Mouse (Mus musculus) midbrain, embryonic 13.5 days (tissue): Measurements from ENCODE around the gene Il4i1. TPM values are rescaled to one million over a fixed set of nuclear protein-coding genes. Genes with fewer than 3 reads are reported as not detected.

Experiments
- microRNA counts: library from miRNA; unstranded; fragments of <30 nt; microRNA quantifications from one replicate; lab custom pipeline; 2016
- microRNA-seq: library from miRNA; unstranded; fragments of <30 nt; microRNA quantifications from one replicate; pipeline ENCODE4, GENCODE M21; 2016
- polyA plus RNA-seq: library from polyadenylated mRNA; unstranded; fragments of >200 nt; fragmentation: Nextera tagmentation; extraction: Ambion mirVana; gene quantifications from 2 replicates; pipeline ENCODE4 v1.2.1, GENCODE M21; 2015

Il4i1 gene
- polyA plus RNA-seq, 1 experiment from 2014 or later, result 2.0 TPM

MicroRNAs encoded within 50 kb of the gene (microRNA counts, 519-probe panel; counts per million panel counts)
- microRNA mmu-miR-707 (lab: Ali Mortazavi, UCI), result 110 counts per million, percentile 56 among the panel's probes with 10 or more counts

Small RNAs within 50 kb of the gene (microRNA-seq; reads per million reads assigned to microRNA genes)
- not detected for gene Mir707

Other genes with a start within 250 kb of the Il4i1 start
- gene Napsa, start 244.0 kb upstream of the Il4i1 start, polyA plus RNA-seq, result 0.64 and 1.3 TPM in 2 replicates
- 3.7 and 4.4 TPM in 2 replicates for gene Kcnc3, start 225.7 kb upstream of the Il4i1 start, polyA plus RNA-seq
- 0.84 and 1.2 TPM in 2 replicates for gene Myh14, start 145.5 kb upstream of the Il4i1 start, polyA plus RNA-seq
- not detected in 2 replicates for gene Izumo2, start 107.6 kb upstream of the Il4i1 start, polyA plus RNA-seq
- 33.9 and 35.2 TPM in 2 replicates for gene Vrk3, start 68.0 kb upstream of the Il4i1 start, polyA plus RNA-seq
- gene Zfp473, start 65.3 kb upstream of the Il4i1 start, polyA plus RNA-seq, result 1.2 and 1.4 TPM in 2 replicates
- gene Nup62, start 299 bp upstream of the Il4i1 start, polyA plus RNA-seq, result 55.7 and 61.3 TPM in 2 replicates
- gene Atf5, start 271 bp downstream of the Il4i1 start, polyA plus RNA-seq, result 3.8 and 5.4 TPM in 2 replicates
- 78.9 and 88.2 TPM in 2 replicates for gene Akt1s1, start 32.6 kb downstream of the Il4i1 start, polyA plus RNA-seq
- 109 and 110 TPM in 2 replicates for gene Tbc1d17, start 32.7 kb downstream of the Il4i1 start, polyA plus RNA-seq
- gene Pnkp, start 40.8 kb downstream of the Il4i1 start, polyA plus RNA-seq, result 32.3 and 38.5 TPM in 2 replicates
- gene Ptov1, start 53.4 kb downstream of the Il4i1 start, polyA plus RNA-seq, result 524 and 584 TPM in 2 replicates
- 151 and 162 TPM in 2 replicates for gene Med25, start 76.3 kb downstream of the Il4i1 start, polyA plus RNA-seq
- gene Fuz, start 79.7 kb downstream of the Il4i1 start, polyA plus RNA-seq, result 24.2 and 26.9 TPM in 2 replicates
- gene Ap2a1, start 113.1 kb downstream of the Il4i1 start, polyA plus RNA-seq, result 98.1 and 98.6 TPM in 2 replicates
- 0.17 TPM in 1 of 2 replicates, not detected in the other for gene Tsks, start 126.8 kb downstream of the Il4i1 start, polyA plus RNA-seq
- 47.0 and 56.0 TPM in 2 replicates for gene Cpt1c, start 158.5 kb downstream of the Il4i1 start, polyA plus RNA-seq
- gene Prmt1, start 170.2 kb downstream of the Il4i1 start, polyA plus RNA-seq, result 784 and 789 TPM in 2 replicates
- 63.0 and 70.7 TPM in 2 replicates for gene Irf3, start 181.3 kb downstream of the Il4i1 start, polyA plus RNA-seq
- 21.3 and 21.6 TPM in 2 replicates for gene Bcl2l12, start 182.3 kb downstream of the Il4i1 start, polyA plus RNA-seq
- 38.1 and 47.7 TPM in 2 replicates for gene Scaf1, start 200.0 kb downstream of the Il4i1 start, polyA plus RNA-seq
- 8.4 and 9.6 TPM in 2 replicates for gene Rras, start 201.6 kb downstream of the Il4i1 start, polyA plus RNA-seq
- gene Prr12, start 236.5 kb downstream of the Il4i1 start, polyA plus RNA-seq, result 14.0 and 17.0 TPM in 2 replicates
- 56.5 and 61.8 TPM in 2 replicates for gene Nosip, start 246.0 kb downstream of the Il4i1 start, polyA plus RNA-seq
- gene Prrg2, start 246.3 kb downstream of the Il4i1 start, polyA plus RNA-seq, result 13.2 and 14.5 TPM in 2 replicates